Mouse (Mus musculus) heart, embryonic 12.5 days (tissue): ENCODE results near the gene Pde4d. TPM values are rescaled to one million over a fixed set of nuclear protein-coding genes. Genes with fewer than 3 reads are reported as not detected.

ENCODE experiments used
- ATAC-seq: fragments of 200-750 bp; cut with Nextera tagmentation; 2 replicates; pipeline ENCODE4 v1.8.0; 2017; ENCODE audit warnings: moderate TSS enrichment, moderate library complexity; ENCODE audit not compliant: insufficient number of reproducible peaks, low FRiP score
- H3K27ac ChIP-seq: fragments of 300-500 bp; sonication (generic); 2 replicates; pipeline ENCODE4 v1.5.1; 2016; ENCODE audit warnings: mild to moderate bottlenecking, moderate library complexity; ENCODE audit not compliant: poor library complexity, severe bottlenecking
- H3K27me3 ChIP-seq: fragments of 300-500 bp; sonication (generic); replicated peaks from 2 replicates; pipeline ENCODE4 v1.6.1; 2016; ENCODE audit warnings: mild to moderate bottlenecking, moderate library complexity
- H3K36me3 ChIP-seq: fragments of 300-500 bp; sonication (generic); 2 replicates; pipeline ENCODE4 v1.6.1; 2016; ENCODE audit warnings: mild to moderate bottlenecking, moderate library complexity
- H3K4me1 ChIP-seq: fragments of 300-500 bp; sonication (generic); replicated peaks from 2 replicates; pipeline ENCODE4 v1.6.1; 2016; ENCODE audit warnings: mild to moderate bottlenecking
- H3K4me2 ChIP-seq: fragments of 300-500 bp; sonication (generic); 2 replicates; pipeline ENCODE4 v1.6.1; 2016; ENCODE audit warnings: mild to moderate bottlenecking, moderate library complexity
- H3K4me3 ChIP-seq: fragments of 300-500 bp; sonication (generic); 2 replicates; pipeline ENCODE4 v1.5.1; 2016; ENCODE audit warnings: mild to moderate bottlenecking
- H3K9ac ChIP-seq: fragments of 300-500 bp; sonication (generic); 2 replicates; pipeline ENCODE4 v1.6.1; 2016; ENCODE audit warnings: mild to moderate bottlenecking, moderate library complexity
- H3K9me3 ChIP-seq: fragments of 300-500 bp; sonication (generic); replicated peaks from 2 replicates; pipeline ENCODE4 v1.6.1; 2016; ENCODE audit warnings: mild to moderate bottlenecking, moderate library complexity
- WGBS: fragments of 180-500 bp; shearing (Covaris S2); methylation state at CpG from one replicate; pipeline ENCODE4 v1.1.7; 2016; 5-methylcytosine and 5-hydroxymethylcytosine counted together
- polyA plus RNA-seq: library from polyadenylated mRNA; unstranded; fragments of >200 nt; fragmentation: Nextera tagmentation; extraction: Ambion mirVana; gene quantifications from 2 replicates; pipeline ENCODE4 v1.2.1, GENCODE M21; 2016

The Pde4d gene
- polyA plus RNA-seq, 1 experiment from 2014 or later = 34.2 TPM

- Histone ChIP-seq H3K4me2 (peak overlapping the region; percentile 47), H3K9ac (no peak overlapping the region), H3K36me3 (no peaks in the 10 kb centered on the region), H3K4me1 (peaks cover 54% of the 10 kb centered on the region), H3K9me3 (no peaks in the 10 kb centered on the region), H3K27me3 (no peaks in the 10 kb centered on the region), H3K27ac (no peak overlapping the region; the same call in 1 of the 2 replicates), H3K4me3 (no peak overlapping the region)
- ATAC-seq = no peak
- WGBS = 71% methylated on average over 6 of the region's 6 CpGs
Observed at GRCm38 (mm10) chr13:109645910-109646284, 1196.1 kb downstream of the Pde4d start.

GRCm38 (mm10) chr13:109646597-109647232 is 1197.0 kb downstream of the Pde4d start:
- Histone ChIP-seq H3K4me3 (no peak overlapping the region), H3K27ac (0 out of 2 replicates have a peak overlapping the region, but pooled peaks have one; percentile 17), H3K4me2 (no peak overlapping the region), H3K36me3 (no peaks in the 10 kb centered on the region), H3K9ac (no peak overlapping the region), H3K27me3 (no peaks in the 10 kb centered on the region), H3K9me3 (no peaks in the 10 kb centered on the region), H3K4me1 (peaks cover 54% of the 10 kb centered on the region)
- ATAC-seq = no peak
- 50% methylated on average over 11 of the region's 11 CpGs for WGBS

GRCm38 (mm10) chr13:109647479-109648199 is 1197.9 kb downstream of the Pde4d start:
- 0 out of 2 replicates have a peak, but pooled peaks have one; percentile 31 for ATAC-seq
- WGBS = 50% methylated on average over 7 of the region's 7 CpGs
- no peak overlapping the region for H3K9ac ChIP-seq
- H3K27ac ChIP-seq = no peak overlapping the region
- peaks cover 57% of the 10 kb centered on the region for H3K4me1 ChIP-seq
- no peaks in the 10 kb centered on the region for H3K27me3 ChIP-seq
- no peaks in the 10 kb centered on the region for H3K9me3 ChIP-seq
- H3K4me3 ChIP-seq = no peak overlapping the region
- no peak overlapping the region for H3K4me2 ChIP-seq
- no peaks in the 10 kb centered on the region for H3K36me3 ChIP-seq

GRCm38 (mm10) chr13:109648311-109648710 is 1198.6 kb downstream of the Pde4d start:
- Histone ChIP-seq H3K27me3 (no peaks in the 10 kb centered on the region), H3K27ac (no peak overlapping the region), H3K4me1 (peaks cover 60% of the 10 kb centered on the region), H3K9me3 (no peaks in the 10 kb centered on the region), H3K36me3 (no peaks in the 10 kb centered on the region), H3K4me2 (no peak overlapping the region), H3K9ac (no peak overlapping the region), H3K4me3 (no peak overlapping the region)
- WGBS = 80% methylated on average over 3 of the region's 3 CpGs
- ATAC-seq = no peak

GRCm38 (mm10) chr13:109651790-109652605 is 1202.2 kb downstream of the Pde4d start:
- Histone ChIP-seq H3K36me3 (no peaks in the 10 kb centered on the region), H3K9me3 (no peaks in the 10 kb centered on the region), H3K4me2 (no peak overlapping the region), H3K4me1 (peaks cover 36% of the 10 kb centered on the region), H3K9ac (no peak overlapping the region), H3K27me3 (no peaks in the 10 kb centered on the region), H3K4me3 (no peak overlapping the region), H3K27ac (no peak overlapping the region)
- WGBS = 52% methylated on average over 10 of the region's 10 CpGs
- ATAC-seq = peak; percentile 94

- H3K4me2 ChIP-seq = no peak overlapping the region
- no peak for ATAC-seq
- H3K4me1 ChIP-seq = peaks cover 37% of the 10 kb centered on the region
- no peak overlapping the region for H3K4me3 ChIP-seq
- H3K9ac ChIP-seq = no peak overlapping the region
- no peaks in the 10 kb centered on the region for H3K9me3 ChIP-seq
- H3K36me3 ChIP-seq = no peaks in the 10 kb centered on the region
- no peak overlapping the region for H3K27ac ChIP-seq
- H3K27me3 ChIP-seq = no peaks in the 10 kb centered on the region
- WGBS = 70% methylated on average over 7 of the region's 7 CpGs
Observed at GRCm38 (mm10) chr13:109652631-109653030, 1202.9 kb downstream of the Pde4d start.

GRCm38 (mm10) chr13:109655390-109655789 is 1205.6 kb downstream of the Pde4d start:
- 67% methylated on average over 3 of the region's 3 CpGs for WGBS
- Histone ChIP-seq H3K9ac (no peak overlapping the region), H3K4me1 (peaks cover 41% of the 10 kb centered on the region)

GRCm38 (mm10) chr13:109659103-109659502 is 1209.4 kb downstream of the Pde4d start:
- Histone ChIP-seq H3K36me3 (no peaks in the 10 kb centered on the region), H3K9me3 (no peaks in the 10 kb centered on the region), H3K4me1 (peaks cover 33% of the 10 kb centered on the region), H3K4me2 (no peak overlapping the region), H3K4me3 (no peak overlapping the region), H3K9ac (no peak overlapping the region), H3K27me3 (no peaks in the 10 kb centered on the region), H3K27ac (no peak overlapping the region)
- WGBS = 52% methylated on average over 6 of the region's 6 CpGs
- ATAC-seq = no peak

More at GRCm38 (mm10) chr13:109655390-109655789, 1205.6 kb downstream of the Pde4d start:
- no peaks in the 10 kb centered on the region for H3K27me3 ChIP-seq
- H3K4me2 ChIP-seq = no peak overlapping the region
- no peak overlapping the region for H3K4me3 ChIP-seq
- no peak for ATAC-seq
- H3K27ac ChIP-seq = no peak overlapping the region
- no peaks in the 10 kb centered on the region for H3K9me3 ChIP-seq
- H3K36me3 ChIP-seq = no peaks in the 10 kb centered on the region

GRCm38 (mm10) chr13:109661345-109661744 is 1211.6 kb downstream of the Pde4d start:
- H3K4me2 ChIP-seq = no peak overlapping the region
- peaks cover 44% of the 10 kb centered on the region for H3K4me1 ChIP-seq
- no peak for ATAC-seq
- H3K27ac ChIP-seq = no peak overlapping the region
- H3K9ac ChIP-seq = no peak overlapping the region
- H3K9me3 ChIP-seq = no peaks in the 10 kb centered on the region
- H3K36me3 ChIP-seq = no peaks in the 10 kb centered on the region
- no peaks in the 10 kb centered on the region for H3K27me3 ChIP-seq
- H3K4me3 ChIP-seq = no peak overlapping the region
- WGBS = 90% methylated on average over 3 of the region's 3 CpGs

- Histone ChIP-seq H3K4me3 (no peak overlapping the region), H3K9ac (no peak overlapping the region), H3K9me3 (no peaks in the 10 kb centered on the region), H3K27ac (no peak overlapping the region), H3K36me3 (no peaks in the 10 kb centered on the region), H3K4me1 (peaks cover 45% of the 10 kb centered on the region), H3K27me3 (no peaks in the 10 kb centered on the region), H3K4me2 (no peak overlapping the region)
- 68% methylated on average over 5 of the region's 5 CpGs for WGBS
- ATAC-seq = no peak
Observed at GRCm38 (mm10) chr13:109662099-109662498, 1212.4 kb downstream of the Pde4d start.

GRCm38 (mm10) chr13:109662731-109663130 is 1213.0 kb downstream of the Pde4d start:
- 54% methylated on average over 3 of the region's 3 CpGs for WGBS
- Histone ChIP-seq H3K9ac (no peak overlapping the region), H3K27me3 (no peaks in the 10 kb centered on the region), H3K4me3 (no peak overlapping the region), H3K9me3 (no peaks in the 10 kb centered on the region), H3K36me3 (no peaks in the 10 kb centered on the region), H3K4me1 (peaks cover 42% of the 10 kb centered on the region), H3K4me2 (no peak overlapping the region), H3K27ac (no peak overlapping the region)
- no peak for ATAC-seq
